Mouse (Mus musculus): ENCODE measurements at regions not wholly inside any gene's neighbourhood (a gene's known extent, or its start where the extent isn't known, plus 50 kb on each side); places are given as distances from the start of the nearest gene placed in this dataset.

- TF ChIP-seq CTCF (conservative IDR thresholded peaks at IDR 0.05 in 1 of 2, IDR thresholded peaks at IDR 0.05 in 1 of 2; ENCODE audit: low read depth in 2 of 2, low read length in 2 of 2), result no peak
- no peak for TF ChIP-seq POLR2AphosphoS2 (IDR thresholded peaks at IDR 0.05; ENCODE audit: low read depth, low read length)
- TF ChIP-seq MEF2A (IDR thresholded peaks at IDR 0.05; ENCODE audit: borderline replicate concordance, low read depth, low read length), result no peak
- TF ChIP-seq POLR2A (IDR thresholded peaks at IDR 0.05; ENCODE audit: low read depth, low read length), result no peak
- no peak for TF ChIP-seq TCF12 (IDR thresholded peaks at IDR 0.05; ENCODE audit: low read depth, low read length)
- no peak for TF ChIP-seq UBTF (IDR thresholded peaks at IDR 0.05; ENCODE audit: low read depth, low read length)
- no peak for TF ChIP-seq ELF1 (IDR thresholded peaks at IDR 0.05; ENCODE audit: low read depth, low read length)
- TF ChIP-seq EP300 (IDR thresholded peaks at IDR 0.05; ENCODE audit: low read length), result no peak
- no peak for TF ChIP-seq MYC (IDR thresholded peaks at IDR 0.05; ENCODE audit: low read depth, low read length)
- no peak for TF ChIP-seq TBP (conservative IDR thresholded peaks at IDR 0.05; ENCODE audit: low read depth, low read length)
These were observed 60.4 kb upstream of the Bod1l start for GRCm38 (mm10) chr5:41904512-41904911.

Measured in CH12.LX (cell line).